Mouse (Mus musculus): ENCODE measurements around the gene Mt4. TPM values are rescaled to one million over a fixed set of nuclear protein-coding genes. Genes with fewer than 3 reads are reported as not detected.

Mt4 gene
- polyA plus RNA-seq, 1 experiment from 2014 or later = not detected

GRCm38 (mm10) chr8:94172809-94173732 is 36.1 kb downstream of the Mt4 start:
- ATAC-seq (ENCODE audit: low read depth) = no peak; the same call in 1 of the 2 replicates
- Histone ChIP-seq H3K27me3 (peaks cover 95% of the 10 kb centered on the region), H3K9me3 (no peaks in the 10 kb centered on the region), H3K27ac (replicated peaks) (no peak overlapping the region), H3K4me3 (peak overlapping the region; percentile 41), H3K4me1 (replicated peaks) (peaks cover 24% of the 10 kb centered on the region), H3K9ac (peak overlapping the region; percentile 62), H3K36me3 (no peaks in the 10 kb centered on the region), H3K4me2 (peak overlapping the region; percentile 83)
- under 1% methylated on average over 39 of the region's 39 CpGs for WGBS

DNA sequence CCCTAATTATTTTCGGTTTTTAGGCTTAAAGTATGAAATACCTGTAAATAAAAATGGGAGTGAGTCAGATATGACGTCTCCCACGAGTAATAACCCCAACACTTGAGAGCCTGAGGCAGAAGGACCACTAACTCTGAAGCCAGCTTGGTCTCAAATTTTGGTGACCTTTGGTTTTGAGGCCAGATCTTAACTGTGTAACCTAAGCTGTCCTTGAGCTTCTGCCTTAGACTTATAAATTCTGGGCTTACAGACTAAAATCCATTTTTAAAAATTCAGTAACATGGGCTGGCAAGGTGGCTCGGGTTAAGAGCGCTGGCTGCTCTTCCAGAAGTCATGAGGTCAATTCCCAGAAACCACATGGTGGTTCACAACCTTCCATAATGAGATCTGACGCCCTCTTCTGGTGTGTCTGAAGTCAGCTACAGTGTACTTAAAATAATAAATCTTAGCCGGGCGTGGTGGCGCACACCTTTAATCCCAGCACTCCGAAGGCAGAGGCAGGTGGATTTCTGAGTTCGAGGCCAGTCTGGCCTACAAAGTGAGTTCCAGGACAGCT is 36.9 kb downstream of the Mt4 start:
- no peak overlapping the region for H3K9ac ChIP-seq
- no peaks in the 10 kb centered on the region for H3K36me3 ChIP-seq
- peaks cover 30% of the 10 kb centered on the region for H3K4me1 ChIP-seq (replicated peaks)
- H3K4me2 ChIP-seq = no peak overlapping the region
- ATAC-seq (ENCODE audit: low read depth) = no peak
- WGBS = 43% methylated on average over 11 of the region's 11 CpGs
- H3K9me3 ChIP-seq = no peaks in the 10 kb centered on the region
- H3K27me3 ChIP-seq = peaks cover 99% of the 10 kb centered on the region
- no peak overlapping the region for H3K27ac ChIP-seq (replicated peaks)
- no peak overlapping the region for H3K4me3 ChIP-seq

GRCm38 (mm10) chr8:94174619-94175213 is 37.7 kb downstream of the Mt4 start:
- no peak for ATAC-seq (ENCODE audit: low read depth)
- H3K27me3 ChIP-seq = peaks cover 100% of the 10 kb centered on the region
- no peaks in the 10 kb centered on the region for H3K36me3 ChIP-seq
- H3K4me3 ChIP-seq = no peak overlapping the region
- WGBS = 19% methylated on average over 7 of the region's 7 CpGs
- H3K9me3 ChIP-seq = no peaks in the 10 kb centered on the region
- H3K9ac ChIP-seq = no peak overlapping the region
- no peak overlapping the region for H3K4me2 ChIP-seq
- H3K4me1 ChIP-seq (replicated peaks) = peaks cover 38% of the 10 kb centered on the region
- H3K27ac ChIP-seq (replicated peaks) = no peak overlapping the region

GRCm38 (mm10) chr8:94177716-94178390 is 40.9 kb downstream of the Mt4 start:
- no peak overlapping the region for H3K4me3 ChIP-seq
- no peak overlapping the region for H3K27ac ChIP-seq (replicated peaks)
- H3K27me3 ChIP-seq = peaks cover 98% of the 10 kb centered on the region
- no peaks in the 10 kb centered on the region for H3K9me3 ChIP-seq
- WGBS = 66% methylated on average over 7 of the region's 7 CpGs
- H3K4me1 ChIP-seq (replicated peaks) = peaks cover 35% of the 10 kb centered on the region
- no peak for ATAC-seq (ENCODE audit: low read depth)
- no peaks in the 10 kb centered on the region for H3K36me3 ChIP-seq
- no peak overlapping the region for H3K4me2 ChIP-seq
- H3K9ac ChIP-seq = no peak overlapping the region

GRCm38 (mm10) chr8:94178857-94179712 is 42.1 kb downstream of the Mt4 start, which contains the start of gene Mt1:
Gene Mt1 (plus strand): TSS chr8:94179082.
- peak within 1 kb of the TSS; percentile 43 for H3K4me3 ChIP-seq
- under 1% methylated on average over 50 of the region's 50 CpGs for WGBS
- no peaks in the 10 kb centered on the region for H3K9me3 ChIP-seq
- H3K9ac ChIP-seq = peak within 1 kb of the TSS; percentile 56
- peak; percentile 80 for ATAC-seq (ENCODE audit: low read depth)
- H3K27ac ChIP-seq (replicated peaks) = no peak within 1 kb of the TSS
- H3K4me2 ChIP-seq = peak within 1 kb of the TSS; percentile 87
- no peaks in the 10 kb centered on the region for H3K36me3 ChIP-seq
- peaks cover 98% of the 10 kb centered on the region for H3K27me3 ChIP-seq
- H3K4me1 ChIP-seq (replicated peaks) = peaks cover 32% of the 10 kb centered on the region

- WGBS = 2% methylated on average over 25 of the region's 25 CpGs
- peak overlapping the region; percentile 56; the same call in 1 of the 2 replicates for H3K9ac ChIP-seq
Measured at GRCm38 (mm10) chr8:94179713-94180560, 42.9 kb downstream of the Mt4 start.

GRCm38 (mm10) chr8:94180561-94180908 is 43.5 kb downstream of the Mt4 start:
- no peak overlapping the region for H3K27ac ChIP-seq (replicated peaks)
- H3K9ac ChIP-seq = no peak overlapping the region
- no peaks in the 10 kb centered on the region for H3K36me3 ChIP-seq
- no peaks in the 10 kb centered on the region for H3K9me3 ChIP-seq
- ATAC-seq (ENCODE audit: low read depth) = no peak
- 85% methylated on average over 1 of the region's 1 CpGs for WGBS
- H3K4me1 ChIP-seq (replicated peaks) = peaks cover 32% of the 10 kb centered on the region
- peaks cover 98% of the 10 kb centered on the region for H3K27me3 ChIP-seq
- no peak overlapping the region for H3K4me2 ChIP-seq
- H3K4me3 ChIP-seq = no peak overlapping the region

More at GRCm38 (mm10) chr8:94179713-94180560, 42.9 kb downstream of the Mt4 start:
- H3K27me3 ChIP-seq = peaks cover 98% of the 10 kb centered on the region
- H3K4me1 ChIP-seq (replicated peaks) = peaks cover 32% of the 10 kb centered on the region
- H3K27ac ChIP-seq (replicated peaks) = no peak overlapping the region
- H3K36me3 ChIP-seq = no peaks in the 10 kb centered on the region
- peak overlapping the region; percentile 87 for H3K4me2 ChIP-seq
- peak overlapping the region; percentile 43 for H3K4me3 ChIP-seq
- no peaks in the 10 kb centered on the region for H3K9me3 ChIP-seq
- ATAC-seq (ENCODE audit: low read depth) = no peak; the same call in 1 of the 2 replicates

- Histone ChIP-seq H3K4me2 (peak overlapping the region; percentile 44; the same call in 1 of the 2 replicates), H3K4me1 (replicated peaks) (peaks cover 42% of the 10 kb centered on the region), H3K4me3 (no peak overlapping the region), H3K9me3 (no peaks in the 10 kb centered on the region), H3K27ac (replicated peaks) (no peak overlapping the region), H3K36me3 (no peaks in the 10 kb centered on the region), H3K9ac (no peak overlapping the region), H3K27me3 (peaks cover 98% of the 10 kb centered on the region)
- WGBS = 59% methylated on average over 13 of the region's 13 CpGs
- no peak for ATAC-seq (ENCODE audit: low read depth)
Measured at GRCm38 (mm10) chr8:94182055-94182929, 45.3 kb downstream of the Mt4 start.

DNA sequence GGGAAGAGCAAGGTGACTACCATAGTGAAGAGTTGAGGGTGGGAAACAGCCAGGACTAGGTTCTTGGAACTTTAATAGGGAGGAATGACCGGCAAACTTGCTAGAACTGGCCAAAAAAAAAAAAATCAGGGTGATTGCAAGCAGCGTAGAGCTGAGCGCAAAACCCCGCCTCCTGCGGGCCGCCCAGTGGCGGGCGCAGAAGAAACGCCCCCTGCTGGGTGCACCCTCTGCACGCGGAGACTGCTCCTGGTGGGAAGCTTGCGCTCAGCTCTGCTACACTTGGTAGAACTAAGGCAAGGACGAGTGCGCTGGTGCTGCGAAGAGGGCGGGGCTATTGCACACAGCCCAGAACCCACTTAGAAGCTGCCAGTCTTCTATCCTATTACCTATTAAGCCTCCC is 46.1 kb downstream of the Mt4 start:
- Histone ChIP-seq H3K9ac (no peak overlapping the region; the same call in 1 of the 2 replicates), H3K4me1 (replicated peaks) (peaks cover 49% of the 10 kb centered on the region), H3K36me3 (no peaks in the 10 kb centered on the region), H3K4me3 (peak overlapping the region; percentile 18), H3K27me3 (peaks cover 95% of the 10 kb centered on the region), H3K4me2 (peak overlapping the region; percentile 44), H3K27ac (replicated peaks) (no peak overlapping the region), H3K9me3 (no peaks in the 10 kb centered on the region)
- WGBS = under 1% methylated on average over 16 of the region's 16 CpGs
- 0 out of 2 replicates have a peak, but pooled peaks have one; percentile 42 for ATAC-seq (ENCODE audit: low read depth)

GRCm38 (mm10) chr8:94184357-94184843 is 47.4 kb downstream of the Mt4 start:
- no peak for ATAC-seq (ENCODE audit: low read depth)
- H3K4me3 ChIP-seq = no peak overlapping the region
- H3K9ac ChIP-seq = no peak overlapping the region
- H3K4me1 ChIP-seq (replicated peaks) = peaks cover 39% of the 10 kb centered on the region
- no peaks in the 10 kb centered on the region for H3K9me3 ChIP-seq
- WGBS = 21% methylated on average over 12 of the region's 12 CpGs
- H3K4me2 ChIP-seq = no peak overlapping the region
- no peak overlapping the region for H3K27ac ChIP-seq (replicated peaks)
- peaks cover 82% of the 10 kb centered on the region for H3K27me3 ChIP-seq
- no peaks in the 10 kb centered on the region for H3K36me3 ChIP-seq

Measured in neural tube, embryonic 13.5 days (tissue).